Mouse (Mus musculus) lung, postnatal 0 days (tissue): ENCODE data around the gene Olfr313. TPM values are rescaled to one million over a fixed set of nuclear protein-coding genes. Genes with fewer than 3 reads are reported as not detected.
A peak's percentile ranks its signal among the peaks of the same experiment; 100 is the strongest.

Experiments used
- ATAC-seq: fragments of 200-750 bp; cut with Nextera tagmentation; 2 replicates; pipeline ENCODE4 v1.8.0; 2017; ENCODE audit warnings: moderate library complexity
- DNase-seq: peaks from one replicate; pipeline ENCODE4 v3.0.0-alpha.2; 2016; ENCODE audit warnings: low spot score
- H3K27ac ChIP-seq: fragments of 300-500 bp; sonication (generic); 2 replicates; pipeline ENCODE4 v1.5.1; 2014; ENCODE audit warnings: antibody characterized with exemption, mild to moderate bottlenecking, low read length, mixed read lengths
- H3K27me3 ChIP-seq: fragments of 300-500 bp; sonication (generic); replicated peaks from 2 replicates; pipeline ENCODE4 v1.6.1; 2014; ENCODE audit warnings: low read length, mixed read lengths; ENCODE audit not compliant: insufficient read depth
- H3K36me3 ChIP-seq: fragments of 300-500 bp; sonication (generic); 2 replicates; pipeline ENCODE4 v1.6.1; 2014; ENCODE audit warnings: low read length, mixed read lengths; ENCODE audit not compliant: insufficient read depth
- H3K4me1 ChIP-seq: fragments of 300-500 bp; sonication (generic); 2 replicates; pipeline ENCODE4 v1.6.1; 2014; ENCODE audit warnings: antibody characterized with exemption, low read depth, low read length, mixed read lengths; ENCODE audit not compliant: insufficient read depth
- H3K4me2 ChIP-seq: fragments of 300-500 bp; sonication (generic); replicated peaks from 2 replicates; pipeline ENCODE4 v1.6.1; 2014; ENCODE audit warnings: low read depth, mild to moderate bottlenecking, low read length, moderate library complexity, mixed read lengths
- H3K4me3 ChIP-seq: fragments of 300-500 bp; sonication (generic); 2 replicates; pipeline ENCODE4 v1.5.1; 2014; ENCODE audit warnings: low read depth, low read length
- H3K9ac ChIP-seq: fragments of 300-500 bp; sonication (generic); replicated peaks from 2 replicates; pipeline ENCODE4 v1.6.1; 2014; ENCODE audit warnings: low read depth, mild to moderate bottlenecking
- H3K9me3 ChIP-seq: fragments of 300-500 bp; sonication (generic); 2 replicates; pipeline ENCODE4 v1.6.1; 2016; ENCODE audit warnings: low read length, mixed read lengths
- CTCF ChIP-seq: IDR thresholded peaks from 2 replicates; pipeline ENCODE4 v1.5.1; 2016; ENCODE audit warnings: antibody characterized with exemption, mild to moderate bottlenecking
- EP300 ChIP-seq: IDR thresholded peaks from 2 replicates; pipeline ENCODE4 v1.6.1; 2016; ENCODE audit warnings: antibody characterized with exemption, mild to moderate bottlenecking, control low read depth
- WGBS: fragments of 180-500 bp; shearing (Covaris S2); extraction: QIAGEN DNeasy Blood & Tissue Kit; methylation state at CpG from one replicate; pipeline ENCODE4 v1.1.7; 2014; 5-methylcytosine and 5-hydroxymethylcytosine counted together
- polyA plus RNA-seq: library from polyadenylated mRNA; unstranded; fragments of >200 nt; fragmentation: Nextera tagmentation; extraction: Ambion mirVana; gene quantifications from 2 replicates; pipeline ENCODE4 v1.2.1, GENCODE M21; 2015

Olfr313 gene
- polyA plus RNA-seq, 1 experiment from 2014 or later: not detected

- no peak for DNase-seq
Measured at GRCm38 (mm10) chr11:58790053-58790452, 24.7 kb upstream of the Olfr313 start.

GRCm38 (mm10) chr11:58790646-58791045 lies 24.2 kb upstream of the Olfr313 start:
- no peaks in the 10 kb centered on the region for H3K4me1 ChIP-seq
- no peak overlapping the region for H3K9ac ChIP-seq
- DNase-seq (no peak), ATAC-seq (no peak)
- TF ChIP-seq EP300 (no peak), CTCF (no peak)
- WGBS: 60% methylated on average over 6 of the region's 6 CpGs
- H3K36me3 ChIP-seq: no peaks in the 10 kb centered on the region
- H3K27me3 ChIP-seq: no peaks in the 10 kb centered on the region
- H3K27ac ChIP-seq: no peak overlapping the region
- no peaks in the 10 kb centered on the region for H3K9me3 ChIP-seq
- no peak overlapping the region for H3K4me2 ChIP-seq
- H3K4me3 ChIP-seq: no peak overlapping the region

More at GRCm38 (mm10) chr11:58790053-58790452, 24.7 kb upstream of the Olfr313 start:
- WGBS: 38% methylated on average over 2 of the region's 2 CpGs
- Histone ChIP-seq H3K9me3 (no peaks in the 10 kb centered on the region), H3K27ac (no peak overlapping the region), H3K27me3 (no peaks in the 10 kb centered on the region), H3K36me3 (no peaks in the 10 kb centered on the region), H3K4me1 (no peaks in the 10 kb centered on the region), H3K9ac (no peak overlapping the region), H3K4me2 (no peak overlapping the region), H3K4me3 (no peak overlapping the region)
- TF ChIP-seq EP300: no peak
- TF ChIP-seq CTCF: no peak
- ATAC-seq: no peak

DNA sequence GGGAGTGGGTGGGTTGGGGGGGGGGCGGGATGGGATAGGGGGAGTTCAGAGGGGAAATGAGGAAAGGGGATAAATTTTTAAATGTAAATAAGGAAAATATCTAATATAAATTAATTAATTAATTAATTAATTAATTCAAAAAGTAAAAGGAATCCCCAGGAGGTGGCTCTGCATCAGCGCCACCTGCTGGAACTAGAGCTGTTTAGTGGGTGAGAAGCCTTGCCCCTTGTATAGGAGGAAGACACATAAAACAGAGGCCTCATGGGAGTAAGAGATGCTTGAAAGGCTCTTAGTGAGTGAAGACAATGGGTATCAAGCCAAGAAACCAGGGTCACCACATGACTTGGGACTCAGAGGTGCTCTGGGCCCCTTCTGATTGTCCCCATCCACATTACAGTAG lies 18.9 kb upstream of the Olfr313 start:
- H3K4me3 ChIP-seq: no peak overlapping the region
- DNase-seq: no peak
- 98% methylated on average over 2 of the region's 2 CpGs for WGBS
- no peak for ATAC-seq
- no peaks in the 10 kb centered on the region for H3K36me3 ChIP-seq
- H3K4me2 ChIP-seq: no peak overlapping the region
- H3K9ac ChIP-seq: no peak overlapping the region
- no peaks in the 10 kb centered on the region for H3K9me3 ChIP-seq
- H3K4me1 ChIP-seq: no peaks in the 10 kb centered on the region
- H3K27me3 ChIP-seq: no peaks in the 10 kb centered on the region
- no peak overlapping the region for H3K27ac ChIP-seq
- TF ChIP-seq EP300 (no peak), CTCF (peak; percentile 2; the same call in 1 of the 2 replicates)

DNA sequence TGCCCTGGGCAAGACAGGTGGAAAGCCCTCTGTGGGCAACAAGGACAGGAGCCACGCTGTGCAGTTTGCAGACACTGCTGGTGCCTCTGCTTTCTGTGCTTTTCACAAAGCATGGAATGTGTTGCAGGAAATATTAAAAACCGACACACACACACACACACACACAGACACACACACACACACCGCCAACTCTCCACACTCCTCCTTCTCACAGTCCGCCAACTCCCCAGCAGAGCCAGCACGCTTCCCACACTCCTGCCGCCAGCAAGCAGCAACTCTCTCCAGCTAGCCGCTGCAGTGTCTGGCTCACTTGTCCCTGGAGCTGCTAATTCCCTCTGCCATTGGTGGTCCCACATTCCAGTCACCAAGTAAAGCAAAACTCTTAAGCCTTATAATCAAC lies 17.9 kb upstream of the Olfr313 start:
- no peak overlapping the region for H3K9ac ChIP-seq
- H3K27me3 ChIP-seq: no peaks in the 10 kb centered on the region
- H3K27ac ChIP-seq: no peak overlapping the region
- WGBS: 59% methylated on average over 7 of the region's 7 CpGs
- no peak overlapping the region for H3K4me3 ChIP-seq
- DNase-seq: no peak
- H3K4me2 ChIP-seq: no peak overlapping the region
- H3K36me3 ChIP-seq: no peaks in the 10 kb centered on the region
- ATAC-seq: no peak
- no peak for TF ChIP-seq CTCF
- TF ChIP-seq EP300: no peak
- H3K4me1 ChIP-seq: no peaks in the 10 kb centered on the region
- H3K9me3 ChIP-seq: no peaks in the 10 kb centered on the region

- Histone ChIP-seq H3K27ac (no peak overlapping the region), H3K27me3 (no peaks in the 10 kb centered on the region), H3K9ac (no peak overlapping the region), H3K36me3 (no peaks in the 10 kb centered on the region), H3K4me3 (no peak overlapping the region), H3K9me3 (no peaks in the 10 kb centered on the region), H3K4me2 (no peak overlapping the region), H3K4me1 (no peaks in the 10 kb centered on the region)
- 72% methylated on average over 5 of the region's 5 CpGs for WGBS
- no peak for DNase-seq
- ATAC-seq: no peak
- no peak for TF ChIP-seq EP300
- no peak for TF ChIP-seq CTCF
Measured at GRCm38 (mm10) chr11:58799747-58800146, 15.1 kb upstream of the Olfr313 start.

GRCm38 (mm10) chr11:58801558-58802228 lies 13.1 kb upstream of the Olfr313 start, which contains the start of gene Fam183b:
Fam183b (minus strand) TSS chr11:58801960.
- 8% methylated on average over 14 of the region's 14 CpGs for WGBS
- no peak; the same call in 1 of the 2 replicates for ATAC-seq

More at GRCm38 (mm10) chr11:58801558-58802228, 13.1 kb upstream of the Olfr313 start, which contains the start of gene Fam183b:
- H3K4me2 ChIP-seq: 0 out of 2 replicates have a peak within 1 kb of the TSS, but pooled peaks have one; percentile 8
- H3K9me3 ChIP-seq: no peaks in the 10 kb centered on the region
- no peak within 1 kb of the TSS for H3K27ac ChIP-seq
- no peak within 1 kb of the TSS for H3K9ac ChIP-seq
- no peaks in the 10 kb centered on the region for H3K4me1 ChIP-seq
- H3K36me3 ChIP-seq: no peaks in the 10 kb centered on the region
- no peak for TF ChIP-seq CTCF
- TF ChIP-seq EP300: no peak
- DNase-seq: peak; percentile 17
- H3K27me3 ChIP-seq: no peaks in the 10 kb centered on the region
- H3K4me3 ChIP-seq: no peak within 1 kb of the TSS
